Mouse (Mus musculus): ENCODE measurements around the gene Pou3f3.

Gene Pou3f3

GRCm38 (mm10) chr1:42694665-42695577 lies 647 bp upstream of the Pou3f3 start:
- DNase-seq: peak; percentile 41 to 46

- DNase-seq: peak; percentile 43 to 49
These were observed 933 bp downstream of the Pou3f3 start for GRCm38 (mm10) chr1:42696371-42697031.

- DNase-seq: peak in 1 of 2 experiments; percentile 32
These were observed 1.8 kb downstream of the Pou3f3 start for GRCm38 (mm10) chr1:42697321-42697755.

GRCm38 (mm10) chr1:42697756-42698583 lies 2.4 kb downstream of the Pou3f3 start:
- DNase-seq: peak; percentile 57 to 59

GRCm38 (mm10) chr1:42698584-42699333 lies 3.2 kb downstream of the Pou3f3 start:
- DNase-seq: peak in 1 of 2 experiments; percentile 53

GRCm38 (mm10) chr1:42699471-42699871 lies 3.9 kb downstream of the Pou3f3 start:
- DNase-seq: peak; percentile 66 to 68

- no peak for DNase-seq
These were observed 4.6 kb downstream of the Pou3f3 start for GRCm38 (mm10) chr1:42700171-42700570.

- no peak for DNase-seq
These were observed 5.2 kb downstream of the Pou3f3 start for GRCm38 (mm10) chr1:42700815-42701214.

- DNase-seq: no peak
These were observed 6.5 kb downstream of the Pou3f3 start for GRCm38 (mm10) chr1:42701833-42702611.

- no peak for DNase-seq
These were observed 7.4 kb downstream of the Pou3f3 start for GRCm38 (mm10) chr1:42702984-42703383.

GRCm38 (mm10) chr1:42703424-42703823 lies 7.9 kb downstream of the Pou3f3 start:
- DNase-seq: no peak

GRCm38 (mm10) chr1:42703851-42704613 lies 8.5 kb downstream of the Pou3f3 start:
- peak; percentile 25 to 36 for DNase-seq

GRCm38 (mm10) chr1:42704981-42705810 lies 9.6 kb downstream of the Pou3f3 start:
- DNase-seq: no peak

- DNase-seq: no peak
These were observed 10.2 kb downstream of the Pou3f3 start for GRCm38 (mm10) chr1:42705811-42706160.

GRCm38 (mm10) chr1:42707196-42707595 lies 11.6 kb downstream of the Pou3f3 start:
- no peak for DNase-seq

- DNase-seq: no peak
These were observed 12.1 kb downstream of the Pou3f3 start for GRCm38 (mm10) chr1:42707611-42708130.

GRCm38 (mm10) chr1:42709024-42709423 lies 13.5 kb downstream of the Pou3f3 start:
- no peak for DNase-seq

GRCm38 (mm10) chr1:42709431-42710160 lies 14.0 kb downstream of the Pou3f3 start:
- no peak for DNase-seq

GRCm38 (mm10) chr1:42710234-42710633 lies 14.7 kb downstream of the Pou3f3 start:
- DNase-seq: no peak

Measured in cerebellum, postnatal 25 days (tissue).